Mouse (Mus musculus) layer of hippocampus, adult 9-10 months (tissue): ENCODE results near the gene Bola3.

Experiments
- DNase-seq: peaks from one replicate; pipeline ENCODE4 v3.0.0; 2022; ENCODE audit warnings: low spot score

The Bola3 gene

DNA sequence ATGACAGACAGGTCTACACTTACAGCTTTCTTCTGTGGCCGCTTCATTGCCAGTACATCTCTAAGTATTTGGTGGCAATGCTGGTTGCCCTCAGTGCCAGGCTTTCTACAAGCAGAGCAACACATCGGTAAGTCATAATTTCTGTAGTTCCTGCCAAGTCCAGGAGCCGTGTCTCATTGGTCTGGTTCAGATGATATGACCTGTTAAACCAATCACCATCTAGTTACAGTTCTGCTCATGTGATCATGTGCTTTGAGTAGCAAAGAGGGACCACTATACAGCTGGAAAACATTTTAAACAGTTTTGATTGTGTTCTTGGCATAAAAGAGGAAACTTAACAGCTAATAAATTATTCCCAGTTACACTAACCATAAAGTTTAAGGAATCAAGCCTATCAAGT lies 1.0 kb upstream of the Bola3 start:
- DNase-seq: no peak

DNA sequence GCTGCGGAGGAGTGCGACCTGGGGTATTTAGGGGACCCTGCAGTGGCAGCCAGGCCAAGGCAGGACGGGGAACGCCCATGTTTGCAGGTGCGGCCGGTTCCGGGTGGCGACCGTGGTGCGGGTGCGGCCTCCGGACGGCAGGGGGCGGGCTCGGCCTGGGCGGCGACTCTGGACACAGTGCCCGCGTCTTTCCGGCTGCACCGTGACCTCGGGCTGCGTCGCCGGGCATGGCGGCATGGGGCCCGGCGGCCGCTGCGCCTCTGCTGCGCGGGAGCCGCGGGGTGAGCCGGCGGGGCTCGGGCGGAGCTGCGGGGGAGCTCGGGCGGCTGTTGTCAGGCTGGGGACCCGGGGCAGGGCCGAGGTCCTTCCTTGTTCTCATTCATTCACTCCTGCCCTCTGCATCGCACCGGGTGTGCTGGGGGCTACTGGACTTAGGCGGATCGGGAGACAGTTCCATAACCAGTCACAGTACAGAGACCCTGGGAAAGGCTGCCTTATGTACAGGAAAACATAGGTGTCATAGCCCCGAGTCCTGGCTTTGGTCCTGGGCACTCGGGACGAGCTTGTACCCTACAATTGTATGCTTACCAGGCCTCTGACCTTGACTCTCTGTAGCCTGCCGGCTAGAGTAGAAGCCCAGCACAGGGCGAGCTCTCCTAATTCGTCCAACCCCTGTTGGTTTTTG lies 469 bp downstream of the Bola3 start:
- peak; percentile 49 for DNase-seq

DNA sequence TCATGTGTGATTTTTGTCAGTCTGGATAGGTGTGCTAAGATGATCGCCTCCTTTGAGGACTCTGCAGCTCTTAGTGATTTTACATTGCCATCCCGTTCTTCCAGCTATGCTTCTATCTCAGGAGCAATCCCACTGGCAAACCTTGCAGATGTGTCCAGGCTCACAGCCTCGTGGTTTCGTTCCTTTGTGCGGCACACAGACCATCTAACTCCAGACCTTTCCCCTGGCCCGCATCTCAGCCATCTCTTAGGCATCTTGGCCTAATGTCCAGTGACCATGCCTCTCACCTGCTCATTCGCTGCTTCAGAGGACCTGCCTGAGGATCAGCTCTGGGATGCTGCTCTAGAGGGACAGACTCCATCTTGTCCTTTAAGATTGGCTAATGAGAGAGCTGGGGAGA lies 1.2 kb downstream of the Bola3 start:
- no peak for DNase-seq

DNA sequence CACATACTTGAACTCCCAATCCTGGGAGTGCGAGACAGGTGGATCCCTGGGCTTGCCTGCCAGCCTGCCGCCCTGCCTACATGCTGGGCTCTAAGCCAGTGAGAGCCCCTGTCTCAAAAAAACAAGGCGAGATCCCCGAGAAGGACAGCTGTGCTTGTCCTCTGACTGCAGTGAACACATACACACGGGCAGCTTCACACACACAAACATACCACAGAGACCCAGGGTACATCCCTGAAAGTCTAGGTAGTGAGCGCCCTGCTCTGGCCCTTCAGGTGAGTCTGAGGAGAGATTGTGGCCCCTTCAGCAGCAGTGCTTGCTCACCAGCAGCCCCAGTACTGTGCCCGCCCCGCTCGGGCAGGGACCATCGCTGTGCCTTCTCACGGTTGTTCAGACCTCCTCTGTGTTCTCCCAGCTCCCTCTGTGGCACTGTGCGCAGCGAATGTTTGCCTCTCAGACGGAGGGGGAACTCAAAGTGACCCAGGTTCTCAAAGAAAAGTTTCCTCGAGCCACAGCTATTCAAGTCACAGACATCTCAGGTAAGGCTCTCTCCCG lies 2.0 kb downstream of the Bola3 start:
- no peak for DNase-seq

DNA sequence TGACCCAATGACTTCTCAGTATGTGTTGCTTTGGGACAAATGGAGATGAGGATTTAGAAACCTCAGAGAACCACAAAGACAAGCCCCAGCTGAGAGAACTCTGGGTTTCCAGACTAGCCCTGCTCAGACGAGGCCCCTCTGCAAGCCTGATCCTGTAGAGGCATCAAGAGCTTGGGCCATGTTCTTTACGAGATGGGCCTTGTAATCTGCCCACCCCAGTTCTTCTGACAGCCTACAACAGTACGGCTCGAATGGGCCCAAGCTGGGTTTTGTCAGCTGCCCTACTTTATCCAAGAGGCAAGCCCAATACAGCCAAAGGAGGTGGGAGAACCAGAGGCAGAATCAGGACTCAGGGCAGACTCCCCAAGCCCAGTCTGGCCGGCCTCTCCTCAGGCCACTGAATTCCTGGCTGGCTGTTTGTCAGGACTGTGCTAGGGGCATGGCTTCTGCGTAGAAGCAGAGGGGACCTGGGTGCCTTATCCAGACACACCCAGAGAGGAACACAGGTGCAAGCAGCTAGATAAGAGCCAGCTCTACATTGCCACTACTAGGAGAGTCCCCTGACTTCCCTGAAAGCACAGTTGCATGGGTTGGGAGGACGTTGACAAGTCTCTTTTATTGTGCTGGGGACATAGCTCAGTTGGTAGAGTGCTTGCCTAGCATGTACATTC lies 2.7 kb downstream of the Bola3 start:
- no peak for DNase-seq

DNA sequence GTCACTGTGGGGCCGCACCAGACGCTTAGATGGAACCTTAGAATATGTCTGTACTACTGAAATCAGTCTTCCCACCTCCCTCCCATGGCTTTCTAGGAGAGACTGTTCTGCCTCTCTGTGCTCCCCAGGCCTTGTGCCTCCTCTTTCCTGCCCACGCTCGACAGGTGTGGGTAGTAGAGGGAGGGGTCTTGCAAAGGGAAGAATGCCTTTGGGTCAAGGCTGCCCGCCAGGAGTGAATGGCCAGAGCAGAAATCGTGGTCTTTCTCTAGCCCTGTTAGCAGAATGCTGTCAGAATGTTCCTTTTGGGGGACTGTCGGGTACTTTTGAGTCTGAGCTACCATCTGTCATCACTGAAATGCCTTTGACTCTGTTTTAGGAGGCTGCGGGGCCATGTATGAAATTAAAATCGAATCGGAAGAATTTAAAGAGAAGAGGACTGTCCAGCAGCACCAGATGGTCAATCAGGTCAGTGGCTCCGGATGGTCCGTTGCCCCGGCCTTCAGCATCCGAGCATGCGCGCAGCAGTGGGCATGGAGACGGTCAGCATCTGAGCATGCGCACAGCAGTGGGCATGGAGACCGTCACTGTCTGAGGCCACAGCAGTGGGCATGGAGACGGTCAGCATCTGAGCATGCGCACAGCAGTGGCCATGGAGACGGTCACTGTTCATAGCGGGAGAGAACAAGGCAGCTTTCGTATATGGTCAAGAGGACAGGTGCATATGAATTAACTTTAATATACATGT lies 3.9 kb downstream of the Bola3 start:
- DNase-seq: no peak

DNA sequence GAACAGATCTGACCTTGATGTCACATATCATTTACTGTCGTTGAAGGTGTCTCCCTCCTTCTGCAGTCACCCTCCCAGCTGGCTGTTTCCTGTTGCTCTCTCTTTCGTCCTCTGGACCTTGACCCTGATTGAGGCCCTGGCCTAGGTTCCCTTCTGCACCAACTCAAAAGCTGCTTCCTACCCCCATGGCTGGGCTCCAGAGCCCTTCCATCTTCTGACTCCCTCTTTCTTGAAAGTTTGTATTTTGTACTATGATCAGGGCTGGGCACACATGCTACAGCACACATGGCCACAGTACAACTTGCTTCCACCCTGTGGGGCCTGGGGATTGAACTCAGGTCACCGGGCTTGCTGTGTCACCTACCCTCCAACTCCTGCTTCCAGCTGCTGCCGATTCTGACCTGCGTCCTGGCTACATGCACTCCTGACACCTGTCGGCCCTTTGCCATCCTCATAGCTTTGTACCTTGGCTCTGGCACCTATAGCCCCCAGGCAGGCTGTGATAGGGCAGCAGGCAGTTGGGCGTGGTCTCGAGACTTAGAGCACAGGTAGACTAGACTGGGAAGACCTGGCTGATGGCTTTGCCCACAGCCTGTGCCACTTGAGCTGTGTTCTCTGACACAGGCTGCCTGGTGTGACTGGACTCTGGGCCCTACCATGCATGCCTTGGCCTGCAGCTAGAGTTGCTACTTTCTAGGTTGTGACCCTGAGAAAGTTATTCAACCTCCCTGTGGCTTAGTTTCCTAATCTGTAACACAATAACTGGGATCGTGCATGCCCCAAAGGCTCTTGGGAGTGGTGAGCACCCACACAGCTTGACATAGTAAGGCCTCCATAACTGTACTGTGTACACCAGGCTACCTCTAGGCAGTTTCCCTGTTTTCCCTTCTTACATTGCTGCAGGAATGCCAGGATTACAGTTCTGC lies 6.2 kb downstream of the Bola3 start:
- DNase-seq: no peak

DNA sequence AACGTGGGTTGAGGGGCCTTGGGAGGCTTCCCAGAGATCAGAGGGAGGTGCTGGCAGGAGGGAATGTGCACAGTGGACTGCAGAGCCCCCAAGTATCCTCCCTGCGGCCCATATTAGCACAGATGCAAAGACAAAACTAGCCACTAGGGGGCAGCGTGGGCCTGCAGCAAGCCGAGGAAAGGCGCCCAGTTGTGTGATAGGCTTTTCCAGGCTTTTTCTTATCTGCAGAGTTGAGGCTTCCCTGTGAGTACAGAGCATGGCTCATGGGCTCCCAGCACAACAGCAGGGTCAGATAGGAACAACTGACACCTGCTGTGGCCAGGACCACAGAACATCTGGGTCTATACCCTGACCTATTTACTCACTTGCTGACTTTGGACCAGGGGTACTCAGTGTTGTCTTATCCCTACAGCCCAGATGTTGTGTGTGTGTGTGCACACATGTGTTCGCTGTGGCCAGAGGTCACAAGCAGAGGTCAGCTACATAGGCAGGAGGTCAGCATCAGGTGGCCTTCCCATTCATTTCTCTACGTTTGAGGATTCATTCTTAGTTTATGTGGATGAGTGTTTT lies 7.7 kb downstream of the Bola3 start:
- peak; percentile 51 for DNase-seq

DNA sequence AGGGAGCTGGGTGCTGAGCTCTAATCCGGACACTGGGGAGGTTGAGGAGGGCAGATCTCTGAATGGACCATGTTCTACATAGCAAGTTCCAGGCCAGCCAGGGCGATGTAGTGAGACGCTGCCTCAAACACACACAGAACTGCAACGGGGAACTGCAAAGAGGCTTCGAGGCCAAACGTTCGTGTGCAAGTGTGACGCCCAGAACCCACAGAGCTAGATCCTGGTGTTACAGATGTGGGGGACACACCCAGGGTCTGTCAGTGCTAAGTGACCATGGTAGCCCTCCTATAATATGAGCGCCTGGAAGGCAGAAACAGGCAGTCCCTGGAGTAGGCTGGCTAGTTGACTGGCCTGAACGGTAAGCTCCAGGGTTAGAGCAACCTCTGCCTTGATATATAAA lies 8.5 kb downstream of the Bola3 start:
- no peak for DNase-seq

DNA sequence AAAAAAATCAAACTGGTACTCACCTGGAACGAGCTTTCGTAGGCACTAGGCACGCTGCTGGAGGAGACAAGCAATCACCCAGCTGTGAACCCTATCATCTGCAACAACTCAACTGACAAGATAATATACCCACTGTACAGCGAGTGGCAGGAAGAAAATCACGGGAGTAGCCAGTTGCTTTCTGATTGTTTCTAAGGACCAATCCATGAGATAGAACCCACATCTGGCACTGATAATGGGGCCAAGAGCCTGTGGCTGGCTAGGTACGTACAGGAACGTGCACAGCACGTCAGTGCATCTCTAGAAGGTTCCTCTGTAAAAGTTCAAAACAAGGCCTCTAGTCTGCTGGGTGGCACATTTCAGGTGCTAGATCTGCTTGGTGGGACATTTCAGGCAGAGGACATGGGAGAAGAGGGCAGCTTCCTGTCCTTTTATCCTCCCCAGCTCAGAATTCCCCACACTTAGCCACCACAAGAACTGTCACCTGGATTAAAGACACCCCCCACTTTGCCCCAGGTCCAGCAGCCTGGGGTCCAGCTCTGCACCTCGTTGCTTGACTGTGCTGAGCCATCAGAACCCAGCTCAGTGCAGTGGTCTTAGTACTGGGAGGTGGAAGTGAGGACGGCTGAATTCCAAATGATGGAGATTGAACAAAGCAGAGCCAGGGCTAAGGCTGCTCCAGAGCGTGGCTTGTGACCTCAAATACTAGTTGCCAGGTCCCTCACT lies 12.7 kb downstream of the Bola3 start:
- DNase-seq: no peak

DNA sequence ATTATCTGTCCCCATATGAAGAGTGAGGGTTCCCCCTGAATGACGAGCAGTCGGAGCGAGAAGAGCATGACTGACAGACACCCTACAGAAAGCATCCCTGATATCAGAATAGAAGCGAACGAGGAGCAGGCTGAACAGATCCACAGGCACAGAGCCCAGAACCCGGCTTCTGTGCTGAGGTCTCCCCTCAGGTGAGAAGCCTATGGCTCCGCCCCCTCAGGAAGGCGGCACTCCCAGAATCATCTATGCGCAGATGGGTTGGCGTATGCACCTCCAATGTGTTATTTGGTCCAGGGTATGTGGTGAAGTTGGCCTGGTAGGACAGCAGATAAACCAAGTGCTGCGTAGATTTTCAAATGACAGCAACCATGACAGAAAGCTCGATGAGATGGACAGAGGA lies 14.1 kb downstream of the Bola3 start:
- no peak for DNase-seq

DNA sequence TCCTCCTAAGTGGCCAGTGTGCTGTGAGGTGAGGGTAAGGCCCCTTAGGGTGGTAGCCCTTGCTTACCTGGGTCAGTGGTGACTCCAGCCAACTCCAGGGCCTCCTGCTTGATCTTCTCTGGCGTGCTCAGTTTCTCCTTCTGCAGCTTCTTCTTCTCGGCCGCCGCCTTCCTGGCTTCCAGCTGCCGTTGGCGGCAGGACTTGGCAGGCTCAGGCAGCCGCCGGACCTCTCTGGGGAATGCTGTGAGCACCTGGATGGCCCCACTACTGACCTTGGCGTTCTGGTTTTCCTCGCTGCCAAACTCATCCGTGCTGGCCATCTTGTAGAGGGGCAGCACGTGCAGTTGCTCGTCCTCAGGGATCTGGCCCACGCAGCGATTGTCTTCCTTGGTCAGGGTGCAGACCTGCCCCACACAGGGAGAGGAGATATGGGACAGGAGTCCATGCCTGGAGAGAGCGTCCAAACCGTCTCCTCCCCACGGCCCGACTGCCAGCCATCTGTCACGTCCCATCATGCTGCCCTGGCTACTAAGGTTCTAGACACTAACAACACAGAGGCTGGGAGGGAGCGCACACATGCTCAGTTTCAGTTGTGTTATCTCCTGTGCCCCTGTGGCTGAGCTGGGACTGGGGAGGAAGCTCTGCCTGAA lies 21.5 kb downstream of the Bola3 start:
- no peak for DNase-seq

DNA sequence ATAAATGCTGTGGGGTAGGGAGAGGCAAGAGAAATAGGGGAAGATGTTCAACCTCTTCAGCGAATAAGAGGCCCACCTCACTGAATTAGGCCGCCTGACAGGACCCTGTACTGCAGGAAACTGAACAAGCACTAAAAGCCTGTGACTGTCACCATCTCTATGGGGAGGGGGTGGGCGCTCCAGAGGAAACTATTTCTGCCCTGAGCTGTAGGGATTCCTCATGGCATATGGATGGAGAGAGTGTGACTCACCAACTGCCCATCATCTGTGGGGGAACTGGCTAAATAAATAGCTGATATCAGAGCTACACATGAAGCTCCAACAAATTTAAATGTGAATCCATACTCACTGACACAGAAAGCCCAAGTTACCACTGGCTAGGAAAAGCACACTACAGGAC lies 22.4 kb downstream of the Bola3 start:
- DNase-seq: no peak

DNA sequence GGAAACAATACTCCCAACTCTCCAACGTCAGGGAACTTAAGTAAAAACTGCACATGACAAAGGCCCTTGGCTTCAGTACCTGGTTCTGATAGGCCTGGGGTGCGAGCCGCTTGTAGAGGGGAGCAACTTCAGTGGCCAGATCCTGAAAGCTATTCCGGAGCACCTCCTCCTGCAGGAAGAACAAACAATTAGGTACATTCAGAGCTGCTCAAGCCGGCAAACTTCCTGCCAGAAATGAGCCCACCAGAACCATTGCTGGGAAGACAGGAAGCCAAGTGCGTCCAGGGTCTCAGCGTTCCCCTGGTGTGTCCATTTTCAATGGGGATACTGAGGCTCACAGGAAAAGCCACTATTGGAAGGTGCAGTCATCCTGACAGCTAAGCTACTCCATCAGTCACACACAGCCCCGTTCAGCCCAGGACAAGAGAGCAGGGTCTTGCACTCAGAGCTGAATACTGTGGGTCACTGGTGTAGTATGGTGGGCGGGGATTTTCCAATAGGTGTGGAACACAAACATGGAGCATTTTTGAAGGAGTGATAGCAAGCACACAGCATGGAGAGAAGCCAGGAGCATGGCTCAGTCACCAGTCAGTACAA lies 24.9 kb downstream of the Bola3 start:
- DNase-seq: no peak

DNA sequence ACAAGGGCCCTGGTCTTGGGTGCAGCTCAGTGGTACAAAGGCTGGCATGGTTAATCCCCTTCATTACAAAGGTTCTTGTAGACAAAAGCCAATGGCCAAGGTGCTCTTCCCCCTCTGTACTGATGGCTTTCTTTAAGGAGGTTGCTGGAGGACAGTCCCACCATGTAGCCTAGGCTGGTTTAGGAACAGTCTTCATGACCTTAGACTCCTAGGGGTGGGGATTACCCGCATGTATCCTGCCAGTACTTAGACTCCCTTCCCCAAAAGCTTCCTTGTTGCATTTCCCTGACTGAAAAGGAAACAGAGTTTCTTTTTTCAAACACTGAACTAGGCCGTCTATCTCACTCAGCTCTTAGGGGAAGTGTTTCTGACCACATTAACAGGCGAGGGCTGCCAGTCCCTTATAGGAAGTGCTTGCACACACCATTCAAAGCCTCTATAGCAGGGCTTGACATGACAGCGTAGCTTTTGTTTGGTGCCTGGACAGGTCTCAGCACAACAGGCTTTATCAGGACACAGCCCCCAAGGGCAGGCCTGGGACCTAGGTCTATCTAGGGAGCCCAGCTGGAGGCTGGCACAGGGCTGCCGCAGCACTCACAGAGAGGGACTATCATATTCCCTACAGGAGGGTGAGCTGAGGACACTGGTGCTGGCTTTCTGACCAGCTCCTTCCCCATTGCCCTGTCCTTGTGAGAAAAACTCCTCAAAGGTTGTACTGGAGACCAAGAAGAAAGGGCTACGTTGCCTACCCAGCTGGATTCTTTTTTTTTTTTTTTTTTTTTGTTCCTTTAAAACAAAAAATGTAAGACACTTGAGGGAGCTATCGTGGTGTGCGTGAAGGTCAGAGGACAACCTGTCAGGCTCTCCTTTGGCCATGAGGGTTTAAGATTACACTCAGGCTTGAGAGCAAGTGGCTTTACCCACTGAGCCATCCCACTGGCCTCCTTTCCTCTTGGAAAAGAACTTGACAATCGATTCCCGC lies 32.9 kb downstream of the Bola3 start:
- no peak for DNase-seq

DNA sequence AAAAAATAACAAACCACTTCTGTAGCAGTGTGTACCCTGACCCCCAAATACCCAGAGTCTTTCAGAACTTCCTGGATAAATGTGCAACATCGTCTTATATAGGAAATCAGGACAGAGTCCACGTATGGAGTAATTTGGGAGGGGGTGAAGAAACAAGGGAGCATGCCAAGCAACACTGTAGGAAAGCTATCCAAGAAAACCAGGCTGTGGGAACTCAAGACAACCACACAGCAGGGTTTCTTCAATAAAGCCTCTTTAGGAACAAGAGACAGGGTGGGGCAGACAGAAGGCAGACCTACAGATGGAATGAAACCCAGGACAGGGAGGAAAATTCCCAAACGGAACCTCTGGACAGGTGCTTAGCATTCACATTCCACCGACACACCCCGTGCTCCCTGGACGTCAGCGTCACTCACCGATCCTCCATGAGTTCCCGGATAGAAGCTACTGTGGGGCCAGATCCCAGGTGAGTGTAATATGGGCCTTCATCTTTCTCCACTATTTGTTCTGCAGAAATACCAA lies 36.7 kb downstream of the Bola3 start:
- no peak for DNase-seq

DNA sequence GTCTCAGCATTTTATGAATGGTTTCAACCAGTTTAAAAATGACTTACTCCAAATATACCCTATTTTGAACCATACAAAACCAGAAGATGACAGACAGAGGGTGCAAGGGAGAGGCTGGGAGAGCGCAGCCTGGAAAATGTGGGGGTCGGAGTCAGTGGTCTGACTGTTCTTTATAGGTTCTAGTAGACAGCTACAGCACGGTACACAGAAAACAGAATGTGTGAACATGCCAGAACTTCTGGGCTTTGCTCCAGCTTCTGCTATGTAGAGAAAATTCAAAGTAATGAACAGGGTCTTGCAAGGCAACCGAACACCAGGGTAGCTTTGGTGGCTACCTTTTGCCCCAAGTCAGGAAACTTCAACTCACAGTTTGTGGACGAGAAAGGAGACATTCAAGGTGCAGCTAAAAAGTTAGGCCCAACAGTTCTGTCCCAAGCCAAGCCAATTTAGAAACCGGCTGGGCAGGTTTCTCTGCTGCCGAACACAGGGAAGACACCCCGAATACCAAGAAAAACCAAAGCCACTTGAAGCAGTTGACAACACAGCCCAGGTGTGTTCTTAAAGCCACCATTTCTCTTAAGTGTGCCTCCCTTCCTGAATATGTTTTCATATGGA lies 43.3 kb downstream of the Bola3 start:
- DNase-seq: no peak

DNA sequence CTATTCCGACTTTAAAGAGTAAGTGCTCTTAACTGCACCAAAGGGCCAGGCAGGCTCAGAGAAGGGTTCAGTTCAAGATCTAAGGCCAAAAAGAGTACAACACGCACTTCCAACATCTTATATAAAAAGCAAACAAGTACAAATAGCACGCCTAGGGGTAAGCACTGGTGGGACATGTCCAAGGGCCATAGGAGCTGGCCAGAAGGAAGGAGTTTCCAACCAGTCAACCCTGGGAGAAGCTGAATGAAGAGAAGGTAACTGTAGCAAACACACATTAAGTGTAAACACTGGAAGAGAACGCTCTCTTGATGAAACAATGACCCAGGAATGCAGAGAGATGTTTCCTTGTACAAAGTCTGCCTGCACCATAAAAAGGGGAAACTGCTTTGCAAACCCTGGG lies 45.2 kb downstream of the Bola3 start:
- DNase-seq: no peak
